In the genomic region with DNA sequence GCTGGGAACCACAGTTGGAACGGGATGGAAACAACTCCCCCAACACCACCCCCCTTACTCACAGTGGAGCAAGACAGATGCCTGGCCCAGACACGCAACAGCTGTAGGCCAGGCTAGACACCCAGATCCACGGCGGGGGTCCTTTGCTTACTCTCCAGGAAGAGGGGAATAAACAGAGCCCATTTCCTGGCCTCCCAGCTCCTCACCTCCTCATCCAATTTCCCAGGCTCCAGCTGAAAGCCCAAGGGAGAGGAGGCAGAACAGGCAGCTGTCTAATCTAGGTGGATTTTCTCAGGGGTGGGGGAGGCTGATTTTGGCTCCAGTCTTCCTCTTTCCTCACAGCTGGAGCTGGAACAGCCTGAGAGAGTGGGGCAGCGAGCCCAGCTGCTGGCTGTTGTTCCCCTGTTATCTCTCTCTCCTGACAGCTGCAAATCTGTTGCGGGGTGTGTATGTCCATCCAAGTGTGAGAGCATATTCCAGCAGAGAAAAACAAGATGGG, we compare ENCODE assay signal across 8 mouse cellular contexts.
DNase-seq lines count a peak whose midpoint lies in the region; ATAC-seq lines count a peak whose summit lies in the region.

No protein-coding gene starts in this region.

- no peak overlapping the region for H3K9ac ChIP-seq in hindbrain, embryonic 16.5 days (ENCODE audit: low read depth, low read length)
- H3K9ac ChIP-seq in hindbrain, embryonic 11.5 days (ENCODE audit: low read depth, low read length): no peak overlapping the region

- H3K27ac ChIP-seq in hindbrain, embryonic 16.5 days (ENCODE audit: low read depth, low read length): no peak overlapping the region
- H3K27ac ChIP-seq in hindbrain, embryonic 11.5 days (ENCODE audit: low read depth, low read length): no peak overlapping the region

- H3K4me1 ChIP-seq in hindbrain, embryonic 16.5 days (ENCODE audit: control insufficient read depth, insufficient read depth, low read depth, low read length): no peaks in the 10 kb centered on the region
- no peaks in the 10 kb centered on the region for H3K4me1 ChIP-seq in hindbrain, embryonic 11.5 days (replicated peaks; ENCODE audit: control insufficient read depth, insufficient read depth, low read length)

- DNase-seq in hindbrain, embryonic 11.5 days (ENCODE audit: low spot score): no peak
- peak; percentile 38 for DNase-seq in brain, adult 2 months (ENCODE audit: low read depth, low spot score)
- peak; percentile 63 to 82 for DNase-seq in gastrocnemius, postnatal 4 days (ENCODE audit: low spot score in 2 of 2)
- peak; percentile 62 for DNase-seq in kidney, postnatal 14 days
- peak; percentile 65 for DNase-seq in ovary, postnatal 36 days (ENCODE audit: low spot score)
- no peak for DNase-seq in cerebellum, adult 9-11 months
- no peak for DNase-seq in right cerebral cortex, postnatal 36 days (ENCODE audit: low spot score in 2 of 2)

- H3K27me3 ChIP-seq in hindbrain, embryonic 16.5 days (replicated peaks; ENCODE audit: control insufficient read depth, insufficient read depth, low read length): no peaks in the 10 kb centered on the region
- no peaks in the 10 kb centered on the region; the same call in 1 of the 2 replicates for H3K27me3 ChIP-seq in hindbrain, embryonic 11.5 days (ENCODE audit: control insufficient read depth, insufficient read depth, low read length)

- H3K9me3 ChIP-seq in hindbrain, embryonic 16.5 days (ENCODE audit: control insufficient read depth, low read length): no peaks in the 10 kb centered on the region
- no peaks in the 10 kb centered on the region for H3K9me3 ChIP-seq in hindbrain, embryonic 11.5 days (ENCODE audit: control insufficient read depth, low read length)

- no peaks in the 10 kb centered on the region for H3K36me3 ChIP-seq in hindbrain, embryonic 16.5 days (ENCODE audit: control insufficient read depth, insufficient read depth, low read length)
- no peaks in the 10 kb centered on the region for H3K36me3 ChIP-seq in hindbrain, embryonic 11.5 days (ENCODE audit: control insufficient read depth, insufficient read depth, low read length)

- 42% methylated on average over 6 of the region's 6 CpGs for WGBS in hindbrain, embryonic 16.5 days
- WGBS in hindbrain, embryonic 11.5 days: 35% methylated on average over 6 of the region's 6 CpGs

- no peak overlapping the region for H3K4me3 ChIP-seq in hindbrain, embryonic 16.5 days (ENCODE audit: low read length)
- H3K4me3 ChIP-seq in hindbrain, embryonic 11.5 days (ENCODE audit: low read depth, low read length): no peak overlapping the region

- no peak overlapping the region for H3K4me2 ChIP-seq in hindbrain, embryonic 16.5 days (ENCODE audit: low read length)
- no peak overlapping the region for H3K4me2 ChIP-seq in hindbrain, embryonic 11.5 days (replicated peaks; ENCODE audit: low read depth, low read length)

- peak; percentile 24; the same call in 1 of the 2 replicates for ATAC-seq in hindbrain, embryonic 16.5 days
- ATAC-seq in hindbrain, embryonic 11.5 days (ENCODE audit: low FRiP score): no peak

Comparison
In these comparisons a context has a peak if more than half of its experiments do, and no peak if none do; other contexts are left out.
1. DNase-seq: peak in brain, adult 2 months (single experiment), gastrocnemius, postnatal 4 days (2 of 2), kidney, postnatal 14 days (single experiment) and ovary, postnatal 36 days (single experiment); none in hindbrain, embryonic 11.5 days (single experiment), cerebellum, adult 9-11 months (single experiment) and right cerebral cortex, postnatal 36 days (0 of 2).